Mouse (Mus musculus): Measurements from ENCODE around the gene Pkmyt1. TPM values are rescaled to one million over a fixed set of nuclear protein-coding genes. Genes with fewer than 3 reads are reported as not detected.
A peak's percentile ranks its signal among the peaks of the same experiment; 100 is the strongest.
"Not testable (repeated sequence)": the region's sequence is repeated elsewhere in the genome, so short reads cannot be mapped to it uniquely, and the experiment has no call there.

Pkmyt1 gene
- total RNA-seq, 1 experiment from 2014 or later: 0.86 TPM

- not testable (repeated sequence) for ATAC-seq (replicated peaks; ENCODE audit: insufficient number of reproducible peaks, low FRiP score, low TSS enrichment, poor library complexity, severe bottlenecking)
These were observed 46.1 kb downstream of the Pkmyt1 start for GRCm38 (mm10) chr17:23772219-23772556.

- ATAC-seq (replicated peaks; ENCODE audit: insufficient number of reproducible peaks, low FRiP score, low TSS enrichment, poor library complexity, severe bottlenecking): no peak
These were observed 47.5 kb downstream of the Pkmyt1 start for GRCm38 (mm10) chr17:23773676-23774075.

- peak; percentile 77 for ATAC-seq (replicated peaks; ENCODE audit: insufficient number of reproducible peaks, low FRiP score, low TSS enrichment, poor library complexity, severe bottlenecking)
These were observed 48.0 kb downstream of the Pkmyt1 start for GRCm38 (mm10) chr17:23774090-23774489.

GRCm38 (mm10) chr17:23776216-23776615 is 50.1 kb downstream of the Pkmyt1 start:
- no peak for ATAC-seq (replicated peaks; ENCODE audit: insufficient number of reproducible peaks, low FRiP score, low TSS enrichment, poor library complexity, severe bottlenecking)

- no peak for ATAC-seq (replicated peaks; ENCODE audit: insufficient number of reproducible peaks, low FRiP score, low TSS enrichment, poor library complexity, severe bottlenecking)
These were observed 51.0 kb downstream of the Pkmyt1 start for GRCm38 (mm10) chr17:23777141-23777540.

- no peak for ATAC-seq (replicated peaks; ENCODE audit: insufficient number of reproducible peaks, low FRiP score, low TSS enrichment, poor library complexity, severe bottlenecking)
These were observed 52.3 kb downstream of the Pkmyt1 start for GRCm38 (mm10) chr17:23778447-23778846.

GRCm38 (mm10) chr17:23783352-23783751 is 57.2 kb downstream of the Pkmyt1 start:
- ATAC-seq (replicated peaks; ENCODE audit: insufficient number of reproducible peaks, low FRiP score, low TSS enrichment, poor library complexity, severe bottlenecking): no peak

GRCm38 (mm10) chr17:23785561-23786471 is 59.7 kb downstream of the Pkmyt1 start, which contains the start of gene Flywch2:
Flywch2 (minus strand) TSS chr17:23786081.
- ATAC-seq (replicated peaks; ENCODE audit: insufficient number of reproducible peaks, low FRiP score, low TSS enrichment, poor library complexity, severe bottlenecking): peak; percentile 59

Other genes starting within 250 kb of the Pkmyt1 start
- not detected in 3 replicates for gene Vmn2r117, start 246.6 kb upstream of the Pkmyt1 start, total RNA-seq (2017)
- 4.2 to 6.2 TPM (median 5.4 TPM) in 3 replicates for gene Zfp213, start 162.1 kb upstream of the Pkmyt1 start, total RNA-seq (2017)
- gene Zfp13, start 126.8 kb upstream of the Pkmyt1 start, total RNA-seq (2017): not detected in 3 replicates
- not detected in 3 replicates for gene Zscan10, start 125.5 kb upstream of the Pkmyt1 start, total RNA-seq (2017)
- gene Mmp25, start 81.1 kb upstream of the Pkmyt1 start, total RNA-seq (2017): 0.29 to 4.9 TPM (median 3.0 TPM) in 3 replicates
- gene Bicdl2, start 65.8 kb upstream of the Pkmyt1 start, total RNA-seq (2017): 1.4 TPM in 1 of 3 replicates, not detected in the others
- 36.7 to 49.3 TPM (median 38.3 TPM) in 3 replicates for gene Hcfc1r1, start 52.7 kb upstream of the Pkmyt1 start, total RNA-seq (2017)
- 20.3 to 21.9 TPM (median 21.2 TPM) in 3 replicates for gene Thoc6, start 52.5 kb upstream of the Pkmyt1 start, total RNA-seq (2017)
- gene Tnfrsf12a, start 48.9 kb upstream of the Pkmyt1 start, total RNA-seq (2017): 29.6 to 37.5 TPM (median 33.9 TPM) in 3 replicates
- not detected in 3 replicates for gene Cldn6, start 47.1 kb upstream of the Pkmyt1 start, total RNA-seq (2017)
- gene Cldn9, start 42.3 kb upstream of the Pkmyt1 start, total RNA-seq (2017): not detected in 3 replicates
- not detected in 3 replicates for gene 1520401A03Rik, start 3.6 kb upstream of the Pkmyt1 start, total RNA-seq (2017)
- 0.38 to 5.1 TPM (median 2.9 TPM) in 3 replicates for gene Paqr4, start 14.5 kb downstream of the Pkmyt1 start, total RNA-seq (2017)
- 0.39 TPM in 1 of 3 replicates, not detected in the others for gene Kremen2, start 19.5 kb downstream of the Pkmyt1 start, total RNA-seq (2017)
- 7.0 to 19.0 TPM (median 8.6 TPM) in 3 replicates for gene Flywch1, start 45.3 kb downstream of the Pkmyt1 start, total RNA-seq (2017)
- gene Flywch2, start 59.7 kb downstream of the Pkmyt1 start, total RNA-seq (2017): 2.5 TPM in 1 of 3 replicates, not detected in the others
- 91.7 to 297 TPM (median 188 TPM) in 3 replicates for gene Srrm2, start 64.2 kb downstream of the Pkmyt1 start, total RNA-seq (2017)
- gene Elob, start 102.8 kb downstream of the Pkmyt1 start, total RNA-seq (2017): 89.4 to 137 TPM (median 96.5 TPM) in 3 replicates
- gene Prss33, start 109.7 kb downstream of the Pkmyt1 start, total RNA-seq (2017): not detected in 3 replicates
- gene Prss32, start 117.5 kb downstream of the Pkmyt1 start, total RNA-seq (2017): not detected in 3 replicates
- gene Prss41, start 117.8 kb downstream of the Pkmyt1 start, total RNA-seq (2017): not detected in 3 replicates
- gene Prss21, start 141.7 kb downstream of the Pkmyt1 start, total RNA-seq (2017): not detected in 3 replicates
- gene Dcpp1, start 154.5 kb downstream of the Pkmyt1 start, total RNA-seq (2017): not detected in 3 replicates
- not detected in 3 replicates for gene Dcpp2, start 154.5 kb downstream of the Pkmyt1 start, total RNA-seq (2017)
- gene Dcpp3, start 191.1 kb downstream of the Pkmyt1 start, total RNA-seq (2017): not detected in 3 replicates
- gene Sbp, start 215.3 kb downstream of the Pkmyt1 start, total RNA-seq (2017): not detected in 3 replicates
- not detected in 3 replicates for gene Sbpl, start 228.9 kb downstream of the Pkmyt1 start, total RNA-seq (2017)

Data from monocyte, adult 5-6 weeks (primary cell).